Mouse (Mus musculus) layer of hippocampus, postnatal 36 days (tissue): ENCODE measurements around the gene Card11. TPM values are rescaled to one million over a fixed set of nuclear protein-coding genes. Genes with fewer than 3 reads are reported as not detected.

Experiments used
- DNase-seq, 2 experiments: peaks; one replicate each; pipeline ENCODE4 v3.0.0; 2022
- total RNA-seq, 2 experiments: library from RNA; stranded (reverse); gene quantifications; 2 replicates each; pipeline ENCODE4 v1.2.3; 2021

Card11 gene
- total RNA-seq, 2 experiments from 2014 or later = 0.13 TPM; not detected in 1

DNA sequence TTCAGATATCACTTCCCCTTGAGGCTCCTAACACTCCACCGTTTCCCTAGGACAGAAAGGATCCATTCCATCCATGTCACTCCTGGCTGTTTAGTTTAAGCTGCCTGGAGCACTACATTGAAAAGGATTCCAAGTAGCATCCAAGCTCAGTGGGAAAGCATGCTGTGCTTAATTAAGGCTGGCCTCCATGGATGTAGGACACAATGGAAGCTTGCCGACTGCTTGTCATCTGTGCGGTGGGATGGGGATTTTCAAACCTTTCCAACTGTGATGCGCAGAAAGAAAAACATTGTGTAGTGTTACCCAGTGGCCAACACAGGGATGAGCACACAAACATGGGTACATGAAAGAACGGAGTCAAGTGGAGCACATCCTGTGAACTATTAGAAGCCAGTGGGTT is 89.5 kb downstream of the Card11 start:
- no peak for DNase-seq

DNA sequence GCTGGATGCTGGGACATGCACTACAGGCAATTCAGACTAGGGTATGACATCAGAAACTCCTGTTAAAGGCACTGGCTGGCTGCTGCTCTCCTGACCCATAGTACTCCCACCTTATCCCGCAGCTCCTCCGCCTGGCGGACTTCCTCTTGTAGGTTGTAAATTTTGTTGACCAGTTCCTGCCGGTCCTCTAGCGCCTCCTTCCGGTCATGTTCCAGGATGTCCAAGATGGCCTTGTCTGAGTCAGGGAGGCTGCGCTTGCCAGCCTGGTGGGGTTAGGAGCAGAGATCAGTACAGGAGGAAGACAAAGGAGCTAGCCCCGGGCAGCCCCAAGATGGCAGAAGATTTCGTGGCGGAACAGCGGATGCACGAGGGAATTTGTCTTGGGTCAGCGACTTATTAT is 99.5 kb downstream of the Card11 start:
- no peak for DNase-seq

DNA sequence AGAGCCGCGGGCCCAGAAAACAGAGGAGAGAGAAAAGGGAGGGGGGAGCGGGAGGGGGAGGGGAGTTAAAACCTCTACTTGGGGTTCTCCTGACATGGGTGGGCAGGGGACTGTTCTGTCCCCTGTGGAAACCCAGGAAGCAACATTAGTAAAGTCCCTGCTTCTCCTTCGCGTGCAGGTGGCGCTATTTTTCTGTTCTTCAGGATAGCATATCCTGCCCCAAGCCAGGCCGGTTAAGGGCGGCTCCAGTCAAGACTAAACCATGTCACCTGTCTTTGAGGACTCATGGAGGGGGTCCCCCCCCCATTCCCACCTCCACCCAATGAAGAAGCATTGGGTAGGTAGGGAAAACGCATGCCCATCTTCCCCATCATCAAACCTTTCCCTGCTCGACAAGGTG is 109.3 kb downstream of the Card11 start:
- DNase-seq = no peak

DNA sequence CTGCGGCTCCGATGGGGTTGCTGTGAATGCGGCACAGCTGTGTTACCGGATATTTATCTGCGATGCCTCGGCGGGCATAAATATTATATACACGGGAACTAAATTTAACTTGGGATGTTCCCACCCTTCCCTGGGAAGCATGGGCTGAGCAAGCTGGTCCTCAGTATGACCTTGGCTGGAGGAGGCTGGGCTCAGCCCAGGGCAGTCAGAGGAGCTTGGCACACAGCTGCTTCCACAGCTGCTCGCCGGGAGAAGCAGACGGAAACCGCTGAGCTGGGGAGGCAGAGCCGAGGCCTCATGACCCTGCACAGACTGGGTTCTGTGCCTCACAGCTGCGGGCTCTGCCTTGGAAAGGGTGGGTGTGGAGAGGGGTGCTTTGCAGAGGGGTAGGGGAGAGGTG is 110.3 kb downstream of the Card11 start:
- no peak for DNase-seq

DNA sequence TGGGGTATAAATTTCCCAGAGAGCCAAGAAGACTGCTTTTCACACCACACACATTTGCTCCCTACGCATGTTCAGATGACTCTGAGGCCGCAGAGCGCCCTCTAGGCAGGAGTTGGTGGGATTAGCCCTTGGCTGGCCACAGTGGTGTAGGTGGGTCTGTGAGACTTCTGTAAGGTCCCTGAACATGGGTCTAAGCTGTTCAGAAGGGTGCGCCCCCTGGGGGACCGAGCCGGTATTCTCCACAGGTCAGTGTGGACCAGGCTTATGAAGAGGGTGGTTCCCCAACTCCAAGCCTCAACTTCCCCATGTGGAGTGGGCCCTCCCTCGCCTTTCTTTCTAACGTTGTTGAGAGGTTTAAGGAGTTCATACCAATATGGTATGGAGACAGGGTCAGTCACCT is 110.8 kb downstream of the Card11 start:
- no peak for DNase-seq

DNA sequence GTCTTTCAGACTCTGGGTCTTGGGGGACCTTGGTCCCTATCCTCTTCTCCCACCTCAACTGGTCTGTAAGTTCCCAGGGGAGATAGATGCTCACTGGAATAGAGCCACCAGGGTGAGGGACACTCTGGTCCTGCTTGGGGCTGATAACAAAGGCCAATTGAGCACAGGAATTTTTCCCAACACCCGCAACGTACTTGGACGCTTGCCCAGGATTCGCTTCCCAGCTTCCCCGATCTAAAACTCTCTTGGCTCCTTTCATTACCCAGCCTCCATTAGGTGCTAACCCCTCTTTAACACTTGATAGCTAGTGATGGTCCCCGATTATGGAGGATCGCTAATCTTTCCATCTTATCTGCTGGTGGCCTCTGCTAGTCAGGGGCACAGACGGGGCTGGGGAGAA is 112.5 kb downstream of the Card11 start:
- DNase-seq = no peak

DNA sequence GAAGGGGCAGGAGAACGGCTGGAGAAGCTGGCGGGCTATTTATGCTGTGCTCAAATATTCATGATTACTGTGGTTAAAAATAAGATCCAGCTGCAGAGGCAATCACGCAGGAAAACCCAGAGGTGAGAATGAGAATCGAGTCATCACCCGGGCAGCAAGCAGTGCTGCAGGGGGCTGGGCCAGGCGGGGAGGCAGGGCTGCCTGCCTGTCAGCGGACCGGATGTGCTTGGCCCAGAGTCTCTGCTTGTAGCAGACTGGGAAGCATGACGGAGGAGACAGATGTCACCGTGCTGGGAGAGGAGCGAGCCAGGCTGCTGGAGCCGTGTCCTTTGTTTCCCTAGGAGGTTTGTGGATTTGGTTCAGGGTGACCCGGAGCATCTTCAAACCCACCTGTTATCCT is 115.4 kb downstream of the Card11 start:
- peak in 1 of 2 experiments; percentile 58 for DNase-seq

DNA sequence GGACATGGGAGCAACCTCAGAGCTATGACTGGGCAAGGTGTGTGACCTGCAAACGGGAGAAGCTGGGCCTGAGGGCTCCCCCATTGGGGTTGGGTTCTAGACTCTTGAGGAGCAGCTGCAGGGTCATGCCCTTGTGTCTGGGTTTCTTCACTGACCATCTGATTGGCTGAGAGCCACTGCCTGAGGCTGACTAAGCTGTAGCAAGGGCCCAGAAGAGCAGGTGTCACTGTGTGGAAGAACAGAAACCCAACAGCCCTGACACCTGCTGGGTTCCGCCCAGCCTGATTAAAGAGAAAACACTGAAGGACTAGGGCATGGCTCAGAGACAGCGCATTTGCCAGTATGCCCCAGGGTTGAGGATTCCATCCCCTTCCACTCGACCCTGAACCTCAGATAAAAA is 118.0 kb downstream of the Card11 start:
- no peak for DNase-seq

DNA sequence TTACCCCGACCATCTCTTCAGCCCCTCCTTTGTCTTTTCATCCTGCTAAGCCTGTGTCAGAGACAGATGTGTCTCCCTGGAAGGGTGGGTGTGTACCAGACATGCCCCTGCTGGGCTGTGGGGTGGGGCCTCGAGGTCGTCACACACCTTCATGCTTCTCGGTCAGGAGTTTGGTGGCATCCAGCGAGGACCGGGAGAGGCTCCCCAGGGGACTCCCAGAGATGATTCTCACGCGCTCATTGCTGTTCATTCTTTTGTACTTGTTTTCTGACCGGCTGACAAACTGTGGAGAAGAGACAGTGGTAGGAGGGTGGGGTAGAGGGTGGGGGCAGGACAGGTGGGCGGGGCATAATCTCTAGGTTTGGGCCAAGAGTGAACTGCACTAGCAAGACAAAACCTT is 120.2 kb downstream of the Card11 start:
- DNase-seq = no peak

DNA sequence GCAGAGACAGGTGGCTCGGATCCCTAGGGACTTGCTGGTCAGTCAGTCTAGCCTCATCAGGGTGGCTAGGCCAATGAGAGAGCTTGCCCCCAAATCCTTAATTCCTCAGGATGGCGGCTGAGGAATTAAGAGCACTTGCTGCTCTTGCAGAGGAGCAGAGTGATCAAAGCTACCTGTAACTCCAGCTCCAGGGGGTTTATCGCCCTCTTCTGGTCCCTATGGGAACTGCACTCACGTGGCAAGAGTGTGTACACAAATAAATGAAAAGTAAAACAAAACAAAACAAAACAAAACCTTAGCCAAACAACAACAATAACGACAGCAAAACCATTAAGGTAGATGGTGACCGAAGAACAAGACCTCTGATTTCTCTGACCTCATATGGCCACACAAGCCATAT is 121.7 kb downstream of the Card11 start:
- no peak for DNase-seq

DNA sequence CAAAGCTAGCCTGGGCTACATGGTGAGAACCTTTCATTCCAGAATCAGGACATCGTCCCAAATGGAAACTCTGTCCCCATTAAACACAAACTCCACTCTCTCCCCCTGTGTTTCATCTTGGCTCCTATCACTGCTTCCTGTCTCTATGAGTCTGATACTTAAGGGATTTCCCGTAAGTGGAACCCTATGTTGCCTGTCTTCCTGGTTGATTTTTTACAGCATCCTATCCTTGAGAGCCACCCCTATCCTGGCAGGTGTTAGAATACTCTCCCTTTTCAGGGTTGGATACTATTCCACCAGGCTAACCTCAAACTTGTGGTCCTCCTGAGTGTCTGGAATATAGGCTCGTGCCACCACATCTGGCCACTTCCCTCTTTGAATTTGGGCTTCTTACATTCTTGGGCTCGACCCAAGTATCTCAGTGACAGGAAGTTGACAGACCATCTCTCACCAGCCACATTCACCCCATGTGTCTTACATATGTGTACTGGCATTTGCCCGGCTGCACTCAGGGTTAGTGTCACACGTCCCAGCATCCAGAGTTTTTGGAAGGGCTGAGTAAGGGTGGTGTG is 126.6 kb downstream of the Card11 start:
- no peak for DNase-seq

DNA sequence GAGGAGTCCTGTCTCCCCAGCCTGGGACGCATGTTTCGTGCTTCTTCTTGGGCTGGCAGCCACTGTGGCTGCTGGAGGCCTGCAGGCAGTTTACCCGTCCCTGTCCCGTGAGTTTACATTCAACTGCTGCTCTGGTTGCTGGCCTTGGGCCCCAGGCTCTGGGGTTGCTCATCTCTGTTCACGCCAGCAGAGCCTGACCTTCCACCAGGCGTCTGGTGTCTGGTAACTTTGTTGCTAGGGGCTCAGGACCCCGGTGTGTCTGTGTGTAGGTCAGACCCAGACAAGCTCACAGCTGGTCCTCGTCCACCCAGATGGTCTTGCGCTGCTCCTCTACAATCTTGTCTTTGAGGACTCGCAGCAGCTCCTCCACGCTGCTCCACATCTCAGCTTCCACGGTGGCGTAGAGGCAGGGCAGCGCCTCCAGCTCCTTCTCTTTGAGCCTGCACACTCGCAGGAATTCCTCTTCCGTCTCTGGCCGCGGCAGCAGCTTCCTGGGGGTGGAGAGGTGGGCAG is 127.3 kb downstream of the Card11 start:
- DNase-seq = no peak

DNA sequence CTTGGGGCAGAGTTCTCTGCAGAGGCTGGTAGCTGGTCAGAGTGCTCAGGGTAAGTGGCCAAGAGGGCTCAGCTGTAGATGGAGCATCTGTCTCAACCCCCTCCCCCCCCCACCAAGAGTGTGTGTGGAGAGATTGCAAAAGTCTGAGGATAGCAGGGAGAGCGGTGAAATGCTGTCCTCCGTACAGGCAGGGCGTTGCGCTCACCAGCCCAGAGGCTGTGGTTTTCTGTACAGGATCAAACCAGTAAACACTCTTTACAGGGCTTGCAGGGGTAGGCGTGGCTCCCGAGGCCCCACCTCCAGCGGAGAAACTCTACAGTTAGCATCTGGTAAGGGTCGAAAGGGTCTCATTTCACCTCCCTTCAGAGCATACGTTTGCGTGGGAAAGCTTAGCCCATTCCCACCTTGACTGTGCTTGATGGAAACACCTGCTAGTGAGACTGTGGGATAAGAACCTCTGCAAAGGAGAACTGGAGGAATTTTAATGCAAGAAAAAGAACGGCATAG is 127.8 kb downstream of the Card11 start:
- DNase-seq = no peak

DNA sequence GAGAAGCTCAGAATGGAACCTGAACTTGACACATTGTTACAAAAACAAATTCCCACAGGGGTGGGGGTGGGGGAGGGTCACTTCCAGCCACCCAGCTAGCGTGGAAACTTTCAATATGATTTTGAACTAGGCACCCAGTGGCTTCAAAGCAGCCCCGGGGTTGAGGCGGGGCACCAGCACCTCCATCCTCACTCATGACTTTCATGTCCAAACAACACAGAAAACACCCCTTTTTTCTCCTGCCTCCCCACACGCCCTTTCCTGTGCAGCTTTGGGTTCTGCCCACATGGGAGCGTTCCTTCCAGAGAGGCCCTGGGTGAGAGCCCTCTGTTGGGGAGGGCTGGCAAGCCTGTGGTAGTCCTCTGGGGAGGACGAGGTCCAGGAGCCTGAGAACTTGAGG is 129.1 kb downstream of the Card11 start:
- DNase-seq = no peak

DNA sequence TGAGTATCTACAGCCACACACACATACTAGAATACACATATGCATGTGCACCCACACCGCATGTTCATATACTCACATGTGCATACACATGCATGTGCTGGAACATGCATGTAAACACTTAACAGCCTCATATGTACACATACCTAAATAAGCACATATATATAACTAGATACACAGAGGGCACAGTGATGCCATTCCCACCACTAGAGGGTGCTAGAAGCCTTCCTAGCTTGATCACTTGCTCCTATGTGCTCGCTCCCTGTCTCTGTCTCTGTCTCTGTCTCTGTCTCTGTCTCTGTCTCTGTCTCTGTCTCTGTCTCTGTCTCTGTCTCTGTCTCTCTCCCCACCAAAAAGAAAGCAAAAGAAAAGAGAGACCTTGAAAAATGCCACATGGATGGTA is 131.3 kb downstream of the Card11 start:
- DNase-seq = peak in 1 of 2 experiments; percentile 60

DNA sequence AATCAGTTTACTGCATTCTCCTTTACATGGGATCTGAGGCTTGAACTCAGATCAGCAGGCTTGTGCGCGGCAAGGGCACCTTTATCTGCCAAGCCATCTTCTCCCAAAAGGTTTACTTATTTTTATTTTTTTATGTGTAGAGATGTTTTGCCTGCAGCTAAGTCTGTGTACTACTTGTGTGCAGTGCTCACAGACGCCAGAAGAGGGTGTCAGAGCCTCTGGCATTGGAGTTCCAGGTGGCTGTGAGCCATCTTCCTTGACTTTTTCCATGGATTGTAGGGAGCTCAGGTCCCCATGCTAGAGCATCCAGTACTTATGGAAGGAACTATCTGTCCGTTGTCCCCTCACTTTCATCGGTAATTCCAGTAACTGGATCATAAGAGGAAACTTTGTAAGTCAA is 140.7 kb downstream of the Card11 start:
- DNase-seq = no peak

DNA sequence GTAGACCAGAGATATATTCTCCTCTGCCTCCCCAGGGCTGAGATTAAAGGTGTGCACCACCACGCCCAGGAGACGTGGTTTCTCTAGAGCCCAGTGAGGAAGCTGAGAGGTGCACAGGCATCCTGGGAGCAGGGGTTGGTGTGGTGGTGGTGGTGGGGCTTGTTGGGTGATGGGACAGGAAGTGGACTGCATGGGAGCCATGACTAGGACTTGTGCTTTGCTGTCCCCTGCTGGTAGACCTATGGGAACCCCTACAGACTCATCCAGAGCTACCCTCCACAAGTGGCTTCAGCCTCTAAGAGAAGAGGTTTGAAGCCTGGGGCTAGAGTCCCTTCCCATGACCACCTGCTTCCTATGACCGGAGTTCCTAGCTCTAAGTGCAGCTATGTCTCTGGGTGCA is 142.0 kb downstream of the Card11 start:
- DNase-seq = no peak

DNA sequence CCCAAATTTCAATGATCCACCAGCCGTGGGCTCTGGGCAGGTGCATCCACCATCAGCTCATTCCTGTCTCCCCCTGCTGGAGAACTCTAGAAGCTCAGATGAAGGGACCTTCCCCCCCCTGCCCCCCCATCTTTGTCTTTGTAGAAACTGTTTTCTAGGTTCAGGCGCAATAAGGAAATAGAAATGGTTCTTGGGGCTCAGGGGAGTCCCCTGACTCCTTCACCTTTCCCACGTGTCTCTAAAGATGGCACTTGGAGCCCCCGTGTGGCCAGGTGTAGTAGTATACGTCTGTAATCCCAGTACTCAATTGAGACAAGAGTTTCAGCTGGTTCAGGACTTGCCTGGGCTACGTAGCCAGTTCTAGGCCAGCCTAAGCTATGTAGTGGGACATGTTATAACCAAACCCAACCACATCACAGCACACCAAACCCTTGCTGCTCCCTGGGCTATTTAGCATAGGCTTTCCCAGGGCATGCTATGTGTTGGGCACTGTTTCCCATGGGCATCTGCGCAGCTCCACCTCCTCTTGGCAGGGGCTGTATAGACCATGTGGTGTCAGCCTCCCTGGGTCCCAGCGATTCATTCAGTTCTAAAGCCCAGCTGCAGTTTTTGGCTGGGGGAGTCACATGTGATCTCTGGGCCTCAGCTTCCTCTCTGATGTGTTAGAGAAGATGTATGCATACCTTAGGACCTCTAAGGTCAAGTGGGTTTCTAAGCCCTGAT is 142.8 kb downstream of the Card11 start:
- DNase-seq = peak in 1 of 2 experiments; percentile 26

DNA sequence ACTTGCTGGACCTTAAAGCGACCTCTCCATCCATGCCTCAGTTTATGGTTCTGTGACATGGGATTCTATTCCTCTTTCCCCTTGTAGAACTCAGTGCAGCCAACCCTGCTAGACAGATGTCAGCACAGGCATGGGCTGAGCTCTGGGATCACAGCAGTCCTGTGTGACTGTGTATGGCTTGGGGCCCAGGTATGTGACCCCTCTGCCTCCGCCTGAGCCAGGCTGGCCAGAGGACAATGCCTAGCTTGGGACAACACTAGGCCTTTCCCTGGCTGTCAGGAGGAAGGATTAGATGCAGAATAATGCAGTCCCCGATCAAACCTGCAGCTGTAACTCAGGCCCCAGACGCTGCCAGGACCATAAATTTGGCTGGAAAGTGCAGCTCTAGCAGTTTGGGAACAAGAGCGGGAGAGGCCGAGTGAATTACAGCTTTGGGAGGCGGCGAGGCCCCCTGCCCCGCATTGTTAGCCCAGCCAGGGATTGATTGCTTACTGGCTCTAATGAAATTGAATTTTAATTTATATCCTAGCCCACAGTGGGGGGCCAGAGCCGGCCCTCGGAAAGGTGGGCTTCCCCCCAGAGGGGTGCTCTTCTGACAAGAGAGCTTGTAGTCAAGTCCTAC is 144.4 kb downstream of the Card11 start:
- no peak for DNase-seq

DNA sequence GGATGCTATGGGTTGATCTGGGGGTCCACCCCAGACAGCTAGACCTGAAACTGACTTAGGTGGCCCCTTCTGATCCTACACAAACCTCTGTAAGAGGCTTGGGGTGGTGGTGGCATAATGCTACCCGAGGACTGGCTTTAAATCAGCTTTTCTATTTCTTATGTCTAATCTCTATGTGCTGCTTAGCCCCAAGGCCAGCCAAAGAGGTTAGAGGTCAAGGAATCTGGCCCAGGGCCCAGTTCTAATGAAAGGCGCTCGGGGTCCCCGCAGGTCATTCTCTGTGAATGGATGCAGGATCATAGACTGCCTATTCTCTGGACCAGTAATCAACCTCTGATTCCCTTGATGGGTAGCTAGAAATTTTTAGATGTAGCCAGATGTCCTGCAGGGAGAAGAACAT is 145.7 kb downstream of the Card11 start:
- no peak for DNase-seq

DNA sequence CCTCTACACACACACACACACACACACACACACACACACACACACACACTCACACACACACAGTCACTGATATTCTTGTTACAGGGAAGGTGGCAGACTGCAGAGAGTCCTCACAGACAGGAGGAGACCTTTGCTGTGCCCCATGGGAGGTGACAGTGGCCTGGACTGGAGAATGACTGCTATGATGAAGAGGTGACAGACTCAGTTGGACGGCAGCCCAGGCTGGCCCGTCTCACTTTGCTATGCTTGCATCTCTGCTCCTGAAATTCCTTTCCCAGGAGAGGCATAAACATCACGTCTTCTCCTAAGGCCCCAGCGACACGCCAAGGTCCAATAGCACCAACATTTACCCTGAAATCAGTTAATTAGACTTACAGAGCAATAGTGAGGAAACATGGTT is 146.7 kb downstream of the Card11 start:
- DNase-seq = no peak

DNA sequence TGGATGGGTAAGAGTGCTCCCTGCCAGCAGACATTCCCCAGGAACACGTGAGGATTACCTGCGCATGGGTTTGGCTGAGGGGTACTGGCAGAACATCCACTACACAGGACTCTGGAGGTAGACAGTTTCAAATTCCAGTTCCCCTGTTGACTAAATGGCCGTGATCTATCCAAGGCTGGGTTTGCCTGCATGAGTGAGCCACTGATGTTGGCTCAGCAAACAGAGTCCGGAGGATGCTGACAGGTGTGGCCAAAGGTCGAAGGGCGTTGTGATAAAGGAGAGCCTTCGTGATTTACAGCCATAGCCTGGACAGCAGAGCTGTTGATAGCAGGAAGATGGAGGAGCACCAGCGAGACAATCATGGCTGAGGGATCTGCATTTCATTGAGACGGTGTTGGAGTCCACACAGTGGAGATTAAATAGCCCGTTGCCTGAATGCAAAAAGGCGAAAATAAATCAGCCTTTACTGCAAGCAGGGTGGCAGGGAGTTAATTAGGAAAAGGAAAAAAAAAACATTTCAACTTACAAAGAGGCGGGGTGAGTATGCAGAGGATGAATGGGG is 147.9 kb downstream of the Card11 start:
- DNase-seq = no peak

DNA sequence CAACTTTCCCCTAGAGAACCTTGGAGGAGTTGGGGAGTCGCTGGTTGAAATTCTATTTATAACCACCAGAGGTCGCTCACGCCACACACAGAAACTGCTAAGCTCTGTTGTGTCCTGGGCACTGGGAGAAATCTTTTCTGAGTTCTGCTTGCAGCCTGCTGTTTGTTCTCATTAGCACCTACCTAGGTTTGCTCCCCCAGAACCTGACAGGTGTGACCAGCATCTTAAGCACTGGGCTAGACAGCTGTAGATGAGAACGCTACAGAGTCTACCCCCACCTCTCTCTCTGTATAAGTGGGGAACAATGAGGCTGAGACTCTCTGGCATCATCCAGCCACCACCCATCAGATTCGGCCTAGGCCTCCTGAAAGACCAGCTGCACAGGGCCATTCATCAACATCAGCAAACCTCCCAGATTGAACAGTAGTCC is 153.1 kb downstream of the Card11 start:
- DNase-seq = peak; percentile 29 to 50
